Mouse (Mus musculus) liver, embryonic 12.5 days (tissue): ENCODE measurements around the gene Gm44579. TPM values are rescaled to one million over a fixed set of nuclear protein-coding genes. Genes with fewer than 3 reads are reported as not detected.

Experiments
- ATAC-seq: fragments of 200-750 bp; cut with Nextera tagmentation; 2 replicates; pipeline ENCODE4 v1.8.0; 2017; ENCODE audit warnings: moderate number of reproducible peaks, mild to moderate bottlenecking, moderate library complexity
- H3K27ac ChIP-seq: fragments of 300-500 bp; sonication (generic); 2 replicates; pipeline ENCODE4 v1.5.1; 2016; ENCODE audit warnings: mild to moderate bottlenecking
- H3K27me3 ChIP-seq: fragments of 300-500 bp; sonication (generic); replicated peaks from 2 replicates; pipeline ENCODE4 v1.6.1; 2016; ENCODE audit warnings: mild to moderate bottlenecking, moderate library complexity
- H3K36me3 ChIP-seq: fragments of 300-500 bp; sonication (generic); 2 replicates; pipeline ENCODE4 v1.6.1; 2016; ENCODE audit warnings: mild to moderate bottlenecking, moderate library complexity
- H3K4me1 ChIP-seq: fragments of 300-500 bp; sonication (generic); 2 replicates; pipeline ENCODE4 v1.6.1; 2016
- H3K4me2 ChIP-seq: fragments of 300-500 bp; sonication (generic); 2 replicates; pipeline ENCODE4 v1.6.1; 2016; ENCODE audit warnings: mild to moderate bottlenecking, moderate library complexity
- H3K4me3 ChIP-seq: fragments of 300-500 bp; sonication (generic); 2 replicates; pipeline ENCODE4 v1.5.1; 2016; ENCODE audit warnings: mild to moderate bottlenecking, moderate library complexity
- H3K9ac ChIP-seq: fragments of 300-500 bp; sonication (generic); 2 replicates; pipeline ENCODE4 v1.6.1; 2016; ENCODE audit warnings: mild to moderate bottlenecking, moderate library complexity
- H3K9me3 ChIP-seq: fragments of 300-500 bp; sonication (generic); replicated peaks from 2 replicates; pipeline ENCODE4 v1.6.1; 2016; ENCODE audit warnings: mild to moderate bottlenecking, moderate library complexity
- WGBS: fragments of 180-500 bp; shearing (Covaris S2); methylation state at CpG from one replicate; pipeline ENCODE4 v1.1.7; 2016; ENCODE audit not compliant: insufficient replicate concordance; 5-methylcytosine and 5-hydroxymethylcytosine counted together
- polyA plus RNA-seq: library from polyadenylated mRNA; unstranded; fragments of >200 nt; fragmentation: Nextera tagmentation; extraction: Ambion mirVana; gene quantifications from 2 replicates; pipeline ENCODE4 v1.2.1, GENCODE M21; 2016

Gene Gm44579
- polyA plus RNA-seq, 1 experiment from 2014 or later = not detected

DNA sequence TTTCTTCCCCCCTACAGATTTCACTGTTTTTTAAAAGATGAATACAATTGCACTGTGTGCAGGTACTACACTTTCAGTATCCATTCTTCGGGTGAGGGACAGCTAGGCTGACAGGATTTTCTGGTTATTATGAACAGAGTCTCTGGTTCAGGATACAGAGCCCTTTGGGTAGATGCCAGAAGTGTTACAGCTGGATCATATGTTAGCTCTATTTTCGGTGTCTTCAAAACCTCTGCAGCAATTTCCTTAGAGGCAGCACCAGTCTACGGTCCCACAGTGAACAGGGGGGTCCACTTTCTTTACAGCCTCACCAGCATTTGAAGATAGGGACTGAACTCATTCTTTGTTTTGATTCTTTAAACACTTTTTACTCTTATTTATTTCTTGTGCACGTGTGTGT is 36.3 kb downstream of the Gm44579 start:
- Histone ChIP-seq H3K9ac (no peak overlapping the region), H3K27ac (no peak overlapping the region), H3K4me3 (no peak overlapping the region), H3K9me3 (no peaks in the 10 kb centered on the region), H3K4me1 (peaks cover 10% of the 10 kb centered on the region; the same call in 1 of the 2 replicates), H3K4me2 (no peak overlapping the region), H3K36me3 (no peaks in the 10 kb centered on the region), H3K27me3 (peaks cover 27% of the 10 kb centered on the region)
- no peak for ATAC-seq
- 50% methylated on average over 4 of the region's 4 CpGs for WGBS

DNA sequence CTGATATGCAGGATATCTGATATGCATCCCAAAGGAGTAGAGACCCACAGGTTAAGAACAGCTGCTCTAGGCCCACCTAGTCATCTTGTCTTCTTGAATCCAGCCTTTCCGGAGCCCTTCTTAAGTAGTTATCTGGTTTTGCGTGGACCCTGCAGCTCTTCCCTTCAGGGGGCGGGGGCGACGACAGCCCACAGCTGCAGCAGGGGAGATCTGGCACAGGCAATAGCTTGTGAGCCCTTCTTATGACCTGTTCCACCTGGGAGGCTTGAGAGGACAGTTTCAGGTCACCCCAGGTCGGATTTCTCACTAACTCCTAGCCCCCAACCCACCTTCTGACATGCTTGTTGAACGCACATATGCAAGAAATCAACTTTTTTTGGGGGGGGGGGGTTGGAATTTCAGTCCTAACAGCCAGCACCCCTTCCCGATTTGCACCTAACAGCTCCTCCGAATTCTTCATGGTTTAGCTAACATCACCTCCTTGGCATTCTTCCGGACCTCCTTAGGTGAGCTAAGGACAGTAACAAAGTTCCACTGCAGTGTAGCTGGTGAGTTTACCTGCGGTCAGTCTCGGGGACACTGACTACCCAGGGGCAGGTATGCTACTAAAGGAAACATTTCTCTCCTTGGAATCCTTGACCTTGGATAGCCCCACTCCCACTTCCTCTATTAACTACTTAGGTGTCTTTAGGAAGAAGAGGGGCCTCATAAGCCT is 38.8 kb downstream of the Gm44579 start:
- Histone ChIP-seq H3K4me2 (no peak overlapping the region), H3K4me1 (peaks cover 10% of the 10 kb centered on the region; the same call in 1 of the 2 replicates)

DNA sequence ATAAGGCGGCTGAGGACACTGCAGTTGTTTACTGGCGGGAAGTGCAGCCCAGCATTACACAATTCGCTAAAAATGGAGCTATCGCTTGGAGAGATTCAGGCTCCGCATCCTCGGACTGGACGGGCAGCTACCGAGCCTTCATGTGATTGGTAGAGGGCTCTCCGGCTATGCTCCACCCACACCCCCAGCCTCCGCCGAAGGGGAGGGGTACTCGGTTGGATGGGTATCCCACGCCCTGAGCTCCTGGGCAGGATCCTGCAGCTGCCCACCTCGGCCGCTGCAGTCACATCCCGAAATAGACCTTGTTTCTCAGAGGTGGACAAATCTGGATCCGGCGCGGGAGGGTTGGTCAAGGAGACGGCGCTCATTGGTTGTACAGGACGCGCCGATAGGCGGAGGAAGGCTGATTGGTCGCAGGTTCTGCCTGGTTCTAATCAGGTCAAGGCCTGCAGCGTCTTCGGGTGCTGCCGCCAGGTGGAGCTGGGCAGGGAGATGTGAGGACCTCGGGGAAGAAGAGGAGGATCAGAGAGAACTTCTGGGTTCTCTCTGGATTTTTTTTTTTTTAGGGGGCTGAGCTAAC is 39.6 kb downstream of the Gm44579 start:
- no peak overlapping the region for H3K27ac ChIP-seq
- H3K4me1 ChIP-seq = peaks cover 10% of the 10 kb centered on the region; the same call in 1 of the 2 replicates
- H3K9me3 ChIP-seq = no peaks in the 10 kb centered on the region
- H3K4me3 ChIP-seq = peak overlapping the region; percentile 53
- no peaks in the 10 kb centered on the region for H3K36me3 ChIP-seq
- peak; percentile 96 for ATAC-seq
- 0 out of 2 replicates have a peak overlapping the region, but pooled peaks have one; percentile 7 for H3K9ac ChIP-seq
- H3K4me2 ChIP-seq = peak overlapping the region; percentile 72
- 2% methylated on average over 30 of the region's 30 CpGs for WGBS
- peaks cover 54% of the 10 kb centered on the region for H3K27me3 ChIP-seq

More for the DNA sequence above, 38.8 kb downstream of the Gm44579 start:
- Histone ChIP-seq H3K9ac (no peak overlapping the region), H3K27ac (no peak overlapping the region), H3K36me3 (no peaks in the 10 kb centered on the region), H3K27me3 (peaks cover 47% of the 10 kb centered on the region), H3K9me3 (no peaks in the 10 kb centered on the region), H3K4me3 (no peak overlapping the region)
- 58% methylated on average over 12 of the region's 12 CpGs for WGBS
- ATAC-seq = no peak

DNA sequence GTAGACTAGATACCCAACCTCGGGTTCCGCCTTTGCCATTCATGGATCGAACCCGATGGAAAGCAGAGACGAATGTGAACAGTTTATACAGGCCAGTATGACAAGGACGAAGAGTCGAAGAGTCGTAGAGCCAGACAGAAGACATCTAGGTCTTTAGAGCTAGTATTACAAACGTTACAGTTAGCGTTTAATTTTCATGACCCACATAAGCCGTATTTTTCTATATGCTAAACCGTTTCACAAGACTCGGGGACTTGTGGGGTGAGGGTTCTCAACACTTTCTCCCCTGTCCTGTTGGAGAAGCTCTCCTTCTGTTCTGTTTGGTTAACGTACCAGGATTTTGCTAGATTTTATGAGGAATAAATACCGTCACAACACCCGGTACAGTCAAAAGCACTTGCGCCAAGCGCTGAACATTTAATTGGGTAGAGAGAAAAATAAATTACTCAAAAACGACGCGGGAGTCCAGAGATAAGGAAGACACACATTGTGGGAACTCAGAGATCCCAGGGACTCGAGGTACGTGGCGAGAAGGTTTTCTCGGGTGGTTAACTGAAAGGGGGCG is 40.1 kb downstream of the Gm44579 start:
- Histone ChIP-seq H3K4me1 (peaks cover 10% of the 10 kb centered on the region; the same call in 1 of the 2 replicates), H3K4me2 (peak overlapping the region; percentile 72), H3K27me3 (peaks cover 59% of the 10 kb centered on the region), H3K9ac (0 out of 2 replicates have a peak overlapping the region, but pooled peaks have one; percentile 7), H3K27ac (no peak overlapping the region), H3K4me3 (peak overlapping the region; percentile 53), H3K36me3 (no peaks in the 10 kb centered on the region), H3K9me3 (no peaks in the 10 kb centered on the region)
- ATAC-seq = no peak
- WGBS = 13% methylated on average over 26 of the region's 26 CpGs

DNA sequence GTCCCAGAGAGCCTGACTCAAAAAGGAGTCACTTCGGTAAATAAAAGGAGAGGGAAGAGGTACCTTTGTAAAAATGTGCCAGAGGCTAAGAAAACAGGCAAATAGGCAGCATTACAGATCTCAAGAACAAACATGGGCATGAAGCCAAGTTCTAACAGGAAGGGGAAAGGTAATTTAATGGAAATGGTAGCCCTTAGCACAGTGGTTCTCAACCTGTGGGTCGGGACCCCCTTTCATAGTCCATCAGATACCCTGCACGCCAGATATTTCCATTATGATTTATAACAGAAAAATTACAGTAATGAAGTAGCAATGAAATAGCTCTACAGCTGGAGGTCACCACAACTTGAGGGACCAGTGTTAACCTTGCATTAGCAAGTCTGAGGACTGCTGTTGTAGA is 43.5 kb downstream of the Gm44579 start:
- Histone ChIP-seq H3K9ac (no peak overlapping the region), H3K27me3 (peaks cover 83% of the 10 kb centered on the region), H3K36me3 (no peaks in the 10 kb centered on the region), H3K27ac (no peak overlapping the region), H3K4me2 (no peak overlapping the region), H3K9me3 (no peaks in the 10 kb centered on the region), H3K4me1 (peaks cover 10% of the 10 kb centered on the region; the same call in 1 of the 2 replicates), H3K4me3 (no peak overlapping the region)
- ATAC-seq = no peak
- whole genome bisulfite sequencing = 62% methylated on average over 3 of the region's 3 CpGs

DNA sequence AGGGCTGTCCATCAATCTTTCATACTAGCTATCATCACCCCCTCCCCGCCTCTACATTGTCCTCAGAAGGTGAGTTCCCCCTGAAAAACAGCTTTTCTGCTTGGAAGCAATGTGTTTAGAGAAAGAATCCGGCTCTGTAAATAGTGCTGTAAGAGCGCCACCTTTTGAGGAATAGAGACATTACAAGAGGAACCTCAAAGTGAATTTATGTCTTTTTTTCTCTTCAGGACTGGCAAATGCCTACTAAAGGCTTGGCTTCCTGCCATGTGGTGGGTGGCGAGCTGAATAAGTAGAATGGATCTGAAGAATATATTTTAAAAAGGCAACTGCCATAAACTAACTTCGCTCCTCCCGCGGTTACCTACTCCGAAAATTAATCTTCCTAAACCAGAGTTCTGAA is 47.0 kb downstream of the Gm44579 start:
- Histone ChIP-seq H3K4me1 (no peaks in the 10 kb centered on the region), H3K4me3 (no peak overlapping the region), H3K27ac (no peak overlapping the region), H3K9me3 (no peaks in the 10 kb centered on the region), H3K36me3 (no peaks in the 10 kb centered on the region), H3K9ac (no peak overlapping the region), H3K27me3 (peaks cover 87% of the 10 kb centered on the region), H3K4me2 (no peak overlapping the region)
- ATAC-seq = no peak
- WGBS = 41% methylated on average over 8 of the region's 8 CpGs

DNA sequence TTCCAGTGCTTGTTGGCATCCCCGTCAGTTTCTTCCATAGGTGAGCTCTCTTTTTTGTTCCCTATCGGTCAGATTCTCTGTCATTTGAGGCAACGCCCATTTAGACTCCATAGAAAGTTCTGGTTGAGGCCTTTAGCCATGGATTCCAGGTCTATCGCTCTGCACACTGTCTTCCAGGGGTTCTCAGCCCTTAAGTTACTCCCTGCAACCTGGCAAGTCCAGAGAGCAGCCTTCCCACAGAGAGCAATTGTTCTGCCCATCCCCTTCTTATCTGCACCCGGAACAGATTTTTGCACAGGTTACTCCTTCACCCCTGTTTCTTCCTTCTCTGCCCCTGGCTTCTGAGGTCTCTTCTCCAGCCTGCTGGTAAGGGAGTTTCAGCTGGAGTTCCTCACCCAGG is 48.7 kb downstream of the Gm44579 start:
- no peak overlapping the region for H3K9ac ChIP-seq
- peaks cover 91% of the 10 kb centered on the region for H3K27me3 ChIP-seq
- no peaks in the 10 kb centered on the region for H3K36me3 ChIP-seq
- H3K27ac ChIP-seq = no peak overlapping the region
- H3K4me2 ChIP-seq = no peak overlapping the region
- WGBS = 55% methylated on average over 5 of the region's 5 CpGs
- no peak for ATAC-seq
- H3K4me3 ChIP-seq = no peak overlapping the region
- no peaks in the 10 kb centered on the region for H3K9me3 ChIP-seq
- peaks cover 7% of the 10 kb centered on the region for H3K4me1 ChIP-seq

DNA sequence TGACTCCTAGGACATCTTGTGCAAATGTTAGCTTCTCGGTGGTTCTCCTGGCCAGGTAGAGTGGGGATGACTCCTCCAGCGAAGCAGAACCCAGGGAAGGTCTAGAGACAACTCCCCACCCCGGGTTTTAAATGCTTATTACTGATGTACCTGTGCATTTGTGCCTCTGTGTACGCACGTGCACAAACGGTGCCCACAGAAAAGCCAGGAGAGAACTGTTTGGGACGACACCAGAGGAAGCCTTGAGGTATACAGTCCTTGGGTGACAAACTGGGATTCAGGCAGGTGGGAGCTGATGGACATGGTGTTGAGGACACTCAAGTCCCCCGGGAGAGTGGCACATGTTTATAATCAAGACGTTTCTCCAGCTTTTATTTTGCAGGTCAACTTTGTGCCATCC is 49.9 kb downstream of the Gm44579 start:
- Histone ChIP-seq H3K4me3 (no peak overlapping the region), H3K4me1 (peaks cover 7% of the 10 kb centered on the region), H3K9me3 (no peaks in the 10 kb centered on the region), H3K9ac (no peak overlapping the region), H3K27me3 (peaks cover 93% of the 10 kb centered on the region), H3K36me3 (no peaks in the 10 kb centered on the region), H3K27ac (no peak overlapping the region), H3K4me2 (no peak overlapping the region)
- 51% methylated on average over 9 of the region's 9 CpGs for WGBS
- ATAC-seq = no peak

DNA sequence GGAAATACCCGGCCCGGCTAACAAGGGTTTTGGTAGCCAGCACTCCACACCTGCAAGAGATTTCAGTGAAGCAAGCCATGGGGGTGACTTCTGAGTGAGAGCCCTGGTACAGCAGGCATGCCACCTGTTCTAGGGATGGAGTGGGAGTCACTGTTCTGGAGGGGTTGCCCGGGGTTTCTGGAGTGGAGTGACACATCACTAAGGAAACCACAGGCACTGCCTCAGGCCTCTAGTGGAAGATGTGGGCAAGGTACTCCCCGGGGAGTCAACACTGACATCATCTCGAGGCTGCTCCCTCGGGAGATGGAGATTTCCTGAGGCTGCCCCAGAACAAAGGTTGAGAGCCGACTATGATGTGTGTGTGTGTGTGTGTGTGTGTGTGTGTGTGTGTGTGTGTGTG is 50.4 kb downstream of the Gm44579 start:
- 26% methylated on average over 7 of the region's 7 CpGs for WGBS

DNA sequence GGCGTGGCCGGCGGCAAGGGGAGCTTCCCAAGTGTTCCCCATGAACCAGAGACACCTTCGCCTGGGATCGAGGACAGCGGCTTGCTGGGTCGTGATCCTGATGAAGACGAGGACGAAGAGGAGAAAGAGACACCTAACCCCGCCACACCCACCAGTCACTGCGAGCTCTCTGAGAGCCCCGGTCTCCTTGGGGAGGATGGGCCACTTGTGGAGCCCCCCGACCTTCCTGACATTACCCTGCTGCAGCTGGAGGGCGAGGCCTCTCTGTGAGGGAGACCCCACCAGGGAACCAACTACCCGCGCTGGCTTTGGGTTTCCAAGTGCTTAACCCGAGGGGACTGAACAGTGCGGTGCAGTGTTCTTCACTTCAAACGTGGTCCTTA is 52.2 kb downstream of the Gm44579 start:
- no peak overlapping the region for H3K4me2 ChIP-seq

More for the DNA sequence above, 50.4 kb downstream of the Gm44579 start:
- H3K36me3 ChIP-seq = no peaks in the 10 kb centered on the region
- H3K9me3 ChIP-seq = no peaks in the 10 kb centered on the region
- peaks cover 7% of the 10 kb centered on the region for H3K4me1 ChIP-seq
- no peak overlapping the region for H3K9ac ChIP-seq
- no peak overlapping the region for H3K4me2 ChIP-seq
- no peak for ATAC-seq
- H3K4me3 ChIP-seq = no peak overlapping the region
- peaks cover 94% of the 10 kb centered on the region for H3K27me3 ChIP-seq
- no peak overlapping the region for H3K27ac ChIP-seq

DNA sequence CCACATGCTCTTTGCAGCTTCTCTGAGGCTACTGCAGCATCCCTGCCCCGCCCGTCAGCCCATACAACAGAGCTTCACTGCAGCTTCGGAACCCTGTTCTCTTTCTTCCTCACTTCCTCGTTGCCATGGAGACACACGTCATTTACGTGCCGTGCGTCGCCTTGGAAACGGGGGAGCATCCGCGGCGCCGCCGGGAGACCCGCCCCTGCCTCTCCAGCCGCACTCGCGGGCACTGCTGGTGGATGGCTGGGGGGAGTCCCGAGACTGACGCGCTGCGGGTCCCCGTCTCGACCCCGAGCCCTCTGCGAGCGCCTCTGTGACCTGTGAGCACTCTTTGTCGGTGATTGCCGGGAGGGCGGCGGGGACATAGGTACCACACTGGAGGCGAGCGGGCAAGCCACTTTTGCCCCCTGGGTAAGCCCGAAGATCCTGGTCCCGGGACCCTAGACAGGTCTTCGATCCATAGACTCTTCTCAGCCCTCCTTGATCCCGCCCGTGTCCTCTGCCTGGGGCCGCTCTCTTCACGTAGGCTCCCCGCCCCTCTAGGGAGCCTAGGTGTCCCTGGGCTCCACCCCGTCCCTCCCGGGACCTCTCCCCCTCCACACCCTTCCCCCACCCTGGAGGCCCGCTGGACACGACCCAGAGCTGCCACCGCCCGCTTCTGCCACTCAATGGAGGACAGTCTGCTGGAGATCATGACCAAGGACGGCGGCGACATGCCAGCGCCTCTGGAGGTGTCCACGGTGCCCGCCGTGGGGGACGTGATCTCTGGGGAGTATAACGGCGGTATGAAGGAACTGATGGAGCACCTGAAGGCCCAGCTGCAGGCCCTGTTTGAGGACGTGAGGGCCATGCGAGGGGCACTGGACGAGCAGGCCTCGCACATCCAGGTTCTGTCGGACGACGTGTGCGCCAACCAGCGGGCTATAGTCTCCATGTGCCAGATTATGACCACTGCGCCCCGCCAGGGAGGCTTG is 52.8 kb downstream of the Gm44579 start:
- WGBS = 4% methylated on average over 69 of the region's 69 CpGs

More for the DNA sequence above, 52.2 kb downstream of the Gm44579 start:
- no peak for ATAC-seq
- Histone ChIP-seq H3K4me1 (peaks cover 7% of the 10 kb centered on the region), H3K9me3 (no peaks in the 10 kb centered on the region), H3K9ac (no peak overlapping the region), H3K36me3 (no peaks in the 10 kb centered on the region), H3K27me3 (peaks cover 97% of the 10 kb centered on the region), H3K4me3 (no peak overlapping the region), H3K27ac (no peak overlapping the region)
- 8% methylated on average over 18 of the region's 19 CpGs for WGBS

More for the DNA sequence above, 52.8 kb downstream of the Gm44579 start:
- no peak overlapping the region for H3K27ac ChIP-seq
- H3K27me3 ChIP-seq = peaks cover 97% of the 10 kb centered on the region
- H3K4me3 ChIP-seq = peak overlapping the region; percentile 18
- peak overlapping the region; percentile 46 for H3K4me2 ChIP-seq
- no peak overlapping the region for H3K9ac ChIP-seq
- H3K9me3 ChIP-seq = no peaks in the 10 kb centered on the region
- ATAC-seq = 0 out of 2 replicates have a peak, but pooled peaks have one; percentile 32
- peaks cover 7% of the 10 kb centered on the region for H3K4me1 ChIP-seq
- no peaks in the 10 kb centered on the region for H3K36me3 ChIP-seq
